Mouse (Mus musculus) G1E (cell line): ENCODE measurements at regions not wholly inside any gene's neighbourhood (a gene's known extent, or its start where the extent isn't known, plus 50 kb on each side); places are given as distances from the start of the nearest gene placed in this dataset.

Experiments used
- CTCF ChIP-seq: IDR thresholded peaks from 2 replicates; pipeline ENCODE4 v1.5.1; 2012; ENCODE audit warnings: low read depth, low read length, inconsistent platforms, mixed read lengths
- GATA1 ChIP-seq: IDR thresholded peaks from 2 replicates; pipeline ENCODE4 v1.6.1; 2012; ENCODE audit warnings: borderline replicate concordance, low read length, inconsistent platforms, mixed read lengths

GRCm38 (mm10) chr3:22025119-22025518, 51.3 kb upstream of the Tbl1xr1 start:
- TF ChIP-seq GATA1, result no peak
- TF ChIP-seq CTCF, result no peak
